Mouse (Mus musculus) macrophage (primary cell): ENCODE measurements around the gene Tmem117. TPM values are rescaled to one million over a fixed set of nuclear protein-coding genes. Genes with fewer than 3 reads are reported as not detected.

Experiments used
- H3K27ac ChIP-seq: fragments of 350-480 bp; formaldehyde crosslinking; 2 replicates; pipeline ENCODE4 v1.9.0; 2021
- H3K36me3 ChIP-seq: fragments of 350-480 bp; formaldehyde crosslinking; 2 replicates; pipeline ENCODE4 v1.9.0; 2021; ENCODE audit errors: inconsistent target
- H3K4me3 ChIP-seq: fragments of 350-480 bp; formaldehyde crosslinking; 2 replicates; pipeline ENCODE4 v1.9.0; 2021; ENCODE audit errors: inconsistent target
- H3K79me2 ChIP-seq: fragments of 350-480 bp; formaldehyde crosslinking; 2 replicates; pipeline ENCODE4 v1.9.0; 2021; ENCODE audit errors: inconsistent target
- WGBS: methylation state at CpG from one replicate; pipeline ENCODE4 v1.1.7; 2026; ENCODE audit warnings: inconsistent platforms; ENCODE audit not compliant: missing documents; 5-methylcytosine and 5-hydroxymethylcytosine counted together
- polyA plus RNA-seq: library from polyadenylated mRNA; stranded (reverse); fragments of 250-400 nt; gene quantifications from 3 replicates; pipeline ENCODE4 v1.2.4, GENCODE M21; 2018; ENCODE audit warnings: inconsistent platforms

Gene Tmem117
- polyA plus RNA-seq, 1 experiment from 2014 or later, result 0.11 TPM

DNA sequence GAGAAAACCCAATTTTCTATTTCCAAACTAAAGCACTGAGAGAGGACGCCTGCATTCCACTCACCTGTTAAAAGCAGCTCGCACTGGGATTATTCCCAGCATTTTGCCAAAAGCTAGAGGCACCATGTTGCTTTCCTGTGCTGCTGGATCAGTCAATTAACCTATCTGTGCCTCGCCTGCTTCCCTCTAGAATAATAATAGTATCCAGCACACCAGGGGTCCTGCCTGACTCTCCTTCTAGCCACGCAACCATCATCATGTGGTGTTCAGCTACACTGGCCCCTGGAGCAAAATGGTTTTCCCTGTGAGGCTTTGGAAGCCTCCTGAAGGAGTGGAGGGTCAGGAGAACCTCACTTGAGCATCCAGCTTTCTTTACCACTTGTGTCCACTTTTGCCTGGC is 502.4 kb downstream of the Tmem117 start:
- no peak overlapping the region for H3K27ac ChIP-seq
- 75% methylated on average over 4 of the region's 4 CpGs for WGBS
- H3K4me3 ChIP-seq, result no peak overlapping the region
- no peaks in the 10 kb centered on the region for H3K36me3 ChIP-seq
- no peaks in the 10 kb centered on the region for H3K79me2 ChIP-seq

DNA sequence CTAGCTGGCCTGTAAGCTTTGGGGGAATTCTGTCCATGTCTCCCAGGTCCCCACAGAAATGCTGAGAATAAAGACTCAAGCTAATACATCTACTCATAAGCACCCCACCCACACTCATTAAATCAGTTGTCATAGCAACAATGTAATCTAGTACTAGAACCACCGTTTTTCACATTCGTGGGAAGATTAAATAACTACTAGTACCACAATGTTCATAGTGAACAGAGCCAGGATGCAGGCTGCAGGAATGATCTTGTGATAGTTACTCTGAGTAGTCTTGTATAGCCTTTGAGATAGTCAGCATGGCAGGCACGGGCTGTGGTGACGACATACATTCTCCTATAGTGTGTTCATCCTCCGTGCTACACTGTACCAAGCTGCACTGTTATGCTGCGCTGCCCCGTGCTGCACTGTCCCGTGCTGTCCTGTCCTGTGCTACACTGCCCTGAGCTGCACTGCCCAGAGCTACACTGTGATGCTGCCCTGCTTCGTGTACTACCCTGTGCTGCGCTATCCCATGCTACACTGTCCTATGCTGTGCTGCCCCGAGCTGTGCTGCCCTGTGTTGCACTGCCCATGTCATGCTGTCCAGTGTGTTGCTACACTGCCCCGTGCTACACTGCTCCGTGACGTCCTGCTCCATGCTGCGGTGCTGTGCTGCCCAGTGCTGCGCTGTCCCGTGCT is 507.0 kb downstream of the Tmem117 start:
- H3K4me3 ChIP-seq, result no peak overlapping the region
- no peaks in the 10 kb centered on the region for H3K79me2 ChIP-seq
- 94% methylated on average over 16 of the region's 17 CpGs for WGBS
- H3K27ac ChIP-seq, result no peak overlapping the region
- H3K36me3 ChIP-seq, result no peaks in the 10 kb centered on the region

DNA sequence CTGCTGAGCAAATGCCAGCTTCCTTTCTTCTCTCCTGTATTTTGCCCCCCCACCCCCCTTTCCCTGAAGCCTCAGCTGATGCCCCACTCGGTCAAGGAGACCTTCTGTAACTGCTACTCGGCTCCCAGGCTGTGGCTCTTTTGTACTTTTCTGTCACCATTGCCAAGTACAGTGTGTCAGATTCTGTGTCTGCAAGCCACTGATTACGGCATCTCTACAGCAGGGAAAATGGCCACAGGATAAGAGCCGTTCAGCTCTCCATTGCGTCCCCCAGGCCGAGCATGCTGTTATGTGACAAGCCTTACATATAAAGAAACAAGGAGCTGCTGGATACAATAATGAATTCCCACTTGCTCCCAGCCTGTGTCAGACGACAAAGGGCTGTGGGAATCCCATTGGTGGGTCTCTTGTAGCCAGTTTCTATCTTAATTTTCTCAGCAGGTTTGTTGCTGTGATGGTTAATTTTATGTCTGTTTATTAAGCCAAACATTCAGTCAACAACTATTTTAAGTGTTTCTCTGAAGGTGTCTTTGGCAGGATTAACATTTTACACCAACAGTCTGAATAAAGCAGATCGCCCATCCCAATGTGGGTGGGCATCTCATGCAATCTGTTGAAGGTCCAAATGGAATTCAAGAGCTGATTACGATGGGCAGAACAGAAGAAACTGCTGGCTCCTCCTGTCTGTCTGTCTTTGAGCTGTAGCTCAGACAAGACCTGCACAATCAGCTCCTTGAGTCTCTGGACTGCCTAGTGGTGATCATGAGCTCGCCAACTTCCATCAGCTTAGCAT is 508.2 kb downstream of the Tmem117 start:
- 85% methylated on average over 9 of the region's 10 CpGs for WGBS
- Histone ChIP-seq H3K4me3 (no peak overlapping the region), H3K36me3 (no peaks in the 10 kb centered on the region), H3K27ac (no peak overlapping the region), H3K79me2 (no peaks in the 10 kb centered on the region)

DNA sequence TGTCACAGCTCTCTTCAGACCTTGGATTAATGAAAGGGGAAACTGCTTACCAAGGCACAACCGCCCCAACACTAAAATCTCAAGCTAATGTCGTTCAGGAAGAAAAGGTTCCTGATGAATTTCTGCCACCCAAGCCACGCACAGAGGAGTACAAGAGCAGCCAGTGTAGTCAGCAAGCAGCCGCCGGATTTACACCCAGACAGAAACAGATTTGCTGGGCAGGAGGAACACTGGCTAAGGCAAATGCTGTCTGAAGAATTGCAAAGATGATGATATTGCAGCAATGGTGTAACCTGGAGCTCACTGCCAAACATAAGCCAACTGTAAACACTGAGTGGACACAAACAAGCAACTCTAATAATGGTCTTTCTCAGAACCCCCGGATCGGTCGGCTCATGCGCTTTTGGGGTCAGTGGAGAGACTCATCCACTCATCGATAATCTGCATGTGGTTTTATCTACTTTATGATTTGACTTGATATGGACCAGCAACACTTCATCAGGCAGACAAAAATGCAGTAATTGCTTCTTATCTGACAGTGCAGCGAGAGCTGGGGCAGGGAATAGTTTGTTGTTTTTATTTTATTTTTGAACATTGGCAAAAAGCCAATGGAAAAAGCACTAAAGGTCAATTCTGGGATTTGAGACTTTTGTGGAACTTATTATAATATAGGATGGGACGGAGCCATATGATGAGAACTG is 509.8 kb downstream of the Tmem117 start:
- 85% methylated on average over 12 of the region's 12 CpGs for WGBS
- H3K27ac ChIP-seq, result no peak overlapping the region
- no peak overlapping the region for H3K4me3 ChIP-seq
- no peaks in the 10 kb centered on the region for H3K79me2 ChIP-seq
- no peaks in the 10 kb centered on the region for H3K36me3 ChIP-seq

DNA sequence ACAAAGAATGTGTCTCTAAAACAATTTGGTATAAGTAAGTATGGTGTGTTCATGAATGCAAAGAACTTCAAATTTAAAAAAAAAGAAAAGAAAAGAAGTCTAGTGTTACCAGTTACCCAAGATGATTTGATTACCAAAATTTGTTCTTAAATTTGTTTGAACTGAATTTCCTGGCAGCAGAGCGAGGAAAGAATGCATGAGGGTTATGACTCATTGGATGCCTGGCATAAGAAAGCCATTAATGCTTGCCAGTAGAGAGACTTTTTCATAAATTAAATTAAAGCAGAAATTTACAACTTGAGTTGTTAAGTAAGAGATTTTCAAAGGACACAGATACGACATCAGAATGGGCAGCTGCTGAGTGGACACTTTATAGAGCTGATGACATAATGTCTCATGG is 515.1 kb downstream of the Tmem117 start:
- Histone ChIP-seq H3K79me2 (no peaks in the 10 kb centered on the region), H3K27ac (no peak overlapping the region), H3K36me3 (no peaks in the 10 kb centered on the region), H3K4me3 (no peak overlapping the region)
- 73% methylated on average over 2 of the region's 2 CpGs for WGBS

DNA sequence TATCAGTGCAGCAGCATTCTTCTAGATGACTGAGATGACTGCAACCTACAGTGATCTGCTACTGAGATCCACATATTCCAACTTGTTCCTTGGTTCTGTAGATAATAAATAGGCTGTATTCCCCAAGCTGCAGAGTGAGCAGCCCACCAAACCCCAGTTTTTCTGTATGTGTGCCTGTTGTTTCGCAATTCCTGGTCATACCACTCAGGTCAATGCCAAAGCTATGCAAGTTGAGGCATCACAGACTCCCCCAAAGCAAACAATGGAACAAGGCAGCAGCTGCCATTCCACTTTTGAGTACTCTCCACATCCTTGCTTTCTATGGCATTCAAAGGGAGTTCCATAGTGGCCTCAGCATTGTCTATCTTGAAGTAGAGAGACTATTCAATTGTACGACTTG is 516.1 kb downstream of the Tmem117 start:
- WGBS, result 83% methylated on average over 2 of the region's 2 CpGs
- H3K4me3 ChIP-seq, result no peak overlapping the region
- no peaks in the 10 kb centered on the region for H3K36me3 ChIP-seq
- H3K27ac ChIP-seq, result no peak overlapping the region
- H3K79me2 ChIP-seq, result no peaks in the 10 kb centered on the region

Other genes starting within 250 kb of the Tmem117 start
- gene Adamts20, start 163.8 kb upstream of the Tmem117 start, polyA plus RNA-seq, result not detected in 3 replicates
- gene Pus7l, start 85.7 kb upstream of the Tmem117 start, polyA plus RNA-seq, result 2.7 to 4.6 TPM (median 3.0 TPM) in 3 replicates
- 25.8 to 43.3 TPM (median 32.9 TPM) in 3 replicates for gene Irak4, start 85.6 kb upstream of the Tmem117 start, polyA plus RNA-seq
- 87.3 to 136 TPM (median 113 TPM) in 3 replicates for gene Twf1, start 39.3 kb upstream of the Tmem117 start, polyA plus RNA-seq